Mouse (Mus musculus) liver, embryonic 14.5 days (tissue): Measurements from ENCODE around the gene Odf3l1. TPM values are rescaled to one million over a fixed set of nuclear protein-coding genes. Genes with fewer than 3 reads are reported as not detected.

Experiments
- ATAC-seq: fragments of 200-750 bp; cut with Nextera tagmentation; 2 replicates; pipeline ENCODE4 v1.8.0; 2017; ENCODE audit warnings: moderate number of reproducible peaks, mild to moderate bottlenecking, moderate library complexity; ENCODE audit not compliant: insufficient read depth
- DNase-seq, 3 experiments: peaks; one replicate each; pipeline ENCODE4 v3.0.0-alpha.2; 2012 to 2013; ENCODE audit warnings: low read depth in 3 of 3, low spot score in 3 of 3
- H3K27ac ChIP-seq: fragments of 300-500 bp; sonication (generic); 2 replicates; pipeline ENCODE4 v1.5.1; 2014; ENCODE audit warnings: moderate library complexity, mild to moderate bottlenecking, control low read depth, inconsistent platforms
- H3K27me3 ChIP-seq: fragments of 300-500 bp; sonication (generic); 2 replicates; pipeline ENCODE4 v1.6.1; 2014; ENCODE audit warnings: mild to moderate bottlenecking, low read length, moderate library complexity; ENCODE audit not compliant: control insufficient read depth, insufficient read depth
- H3K36me3 ChIP-seq: fragments of 300-500 bp; sonication (generic); replicated peaks from 2 replicates; pipeline ENCODE4 v1.6.1; 2014; ENCODE audit warnings: low read depth; ENCODE audit not compliant: control insufficient read depth, insufficient read depth
- H3K4me1 ChIP-seq, 2 experiments: fragments of 200-500 bp in 1 of 2; fragments of 300-500 bp in 1 of 2; sonication (generic) in 1 of 2; replicated peaks; 2 replicates each; pipeline ENCODE4 v1.6.1; 2012 to 2014; ENCODE audit warnings: antibody characterized with exemption in 1 of 2, inconsistent platforms in 1 of 2, low read length in 1 of 2; ENCODE audit not compliant: control insufficient read depth in 2 of 2, insufficient read depth in 2 of 2
- H3K4me2 ChIP-seq: fragments of 300-500 bp; sonication (generic); 2 replicates; pipeline ENCODE4 v1.6.1; 2014; ENCODE audit warnings: low read depth, mild to moderate bottlenecking, control low read depth, moderate library complexity
- H3K4me3 ChIP-seq, 2 experiments: fragments of 200-500 bp in 1 of 2; fragments of 300-500 bp in 1 of 2; sonication (generic) in 1 of 2; 2 replicates each; pipeline ENCODE4 v1.5.1; 2012 to 2014; ENCODE audit warnings: low read depth in 2 of 2, low read length in 2 of 2, mild to moderate bottlenecking in 2 of 2, control low read depth in 1 of 2, inconsistent platforms in 1 of 2, moderate library complexity in 1 of 2; ENCODE audit not compliant: insufficient read depth in 1 of 2
- H3K9ac ChIP-seq: fragments of 300-500 bp; sonication (generic); replicated peaks from 2 replicates; pipeline ENCODE4 v1.6.1; 2014; ENCODE audit warnings: mild to moderate bottlenecking, control low read depth, moderate library complexity
- H3K9me3 ChIP-seq: fragments of 300-500 bp; sonication (generic); 2 replicates; pipeline ENCODE4 v1.6.1; 2016; ENCODE audit warnings: low read length, mixed read lengths; ENCODE audit not compliant: control insufficient read depth
- CTCF ChIP-seq: IDR thresholded peaks from 2 replicates; pipeline ENCODE4 v1.5.1; 2016; ENCODE audit warnings: antibody characterized with exemption, low read depth, control low read depth
- EP300 ChIP-seq: IDR thresholded peaks from 2 replicates; pipeline ENCODE4 v1.6.1; 2016; ENCODE audit warnings: antibody characterized with exemption, low read depth
- WGBS: fragments of 180-500 bp; shearing (Covaris S2); extraction: QIAGEN DNeasy Blood & Tissue Kit; methylation state at CpG from one replicate; pipeline ENCODE4 v1.1.7; 2014; ENCODE audit not compliant: insufficient replicate concordance; 5-methylcytosine and 5-hydroxymethylcytosine counted together
- polyA plus RNA-seq, 2 experiments: library from polyadenylated mRNA; depleted of rRNA in 1 of 2; stranded (reverse) in 1 of 2; unstranded in 1 of 2; fragments of >200 nt; fragmentation: Nextera tagmentation in 1 of 2; extraction: Ambion mirVana in 1 of 2; gene quantifications; 2 replicates each; pipeline versions ENCODE4 v1.2.1 to v1.2.3; 2012 to 2014

Odf3l1 gene
- polyA plus RNA-seq, 2 experiments, result not detected

GRCm38 (mm10) chr9:56876784-56877183 is 12.3 kb upstream of the Odf3l1 start:
- DNase-seq (no peak), ATAC-seq (no peak)
- 52% methylated on average over 9 of the region's 9 CpGs for WGBS
- Histone ChIP-seq H3K4me2 (no peak overlapping the region), H3K27me3 (no peaks in the 10 kb centered on the region), H3K4me3 (no peak overlapping the region), H3K9me3 (no peaks in the 10 kb centered on the region), H3K9ac (no peak overlapping the region), H3K27ac (no peak overlapping the region), H3K36me3 (no peaks in the 10 kb centered on the region), H3K4me1 (no peaks in the 10 kb centered on the region)
- TF ChIP-seq EP300, result no peak
- TF ChIP-seq CTCF, result no peak

GRCm38 (mm10) chr9:56873097-56873496 is 8.6 kb upstream of the Odf3l1 start:
- TF ChIP-seq CTCF (no peak), EP300 (no peak)
- H3K4me3 ChIP-seq, result no peak overlapping the region
- no peak for DNase-seq
- no peaks in the 10 kb centered on the region for H3K27me3 ChIP-seq
- H3K36me3 ChIP-seq, result no peaks in the 10 kb centered on the region
- no peak overlapping the region for H3K9ac ChIP-seq
- no peak overlapping the region for H3K27ac ChIP-seq
- WGBS, result 42% methylated on average over 1 of the region's 1 CpGs
- ATAC-seq, result no peak
- H3K4me2 ChIP-seq, result no peak overlapping the region
- no peaks in the 10 kb centered on the region for H3K4me1 ChIP-seq
- H3K9me3 ChIP-seq, result no peaks in the 10 kb centered on the region

GRCm38 (mm10) chr9:56872105-56872903 is 7.8 kb upstream of the Odf3l1 start:
- DNase-seq, result no peak
- TF ChIP-seq EP300, result no peak
- no peak for TF ChIP-seq CTCF

GRCm38 (mm10) chr9:56871191-56871590 is 6.7 kb upstream of the Odf3l1 start:
- no peaks in the 10 kb centered on the region for H3K4me1 ChIP-seq
- H3K4me2 ChIP-seq, result no peak overlapping the region
- DNase-seq (no peak), ATAC-seq (no peak)
- H3K36me3 ChIP-seq, result no peaks in the 10 kb centered on the region
- no peak overlapping the region for H3K27ac ChIP-seq
- TF ChIP-seq CTCF (no peak), EP300 (no peak)
- H3K4me3 ChIP-seq, result no peak overlapping the region
- 22% methylated on average over 5 of the region's 5 CpGs for WGBS
- H3K9me3 ChIP-seq, result no peaks in the 10 kb centered on the region
- no peak overlapping the region for H3K9ac ChIP-seq
- H3K27me3 ChIP-seq, result no peaks in the 10 kb centered on the region

More at GRCm38 (mm10) chr9:56872105-56872903, 7.8 kb upstream of the Odf3l1 start:
- Histone ChIP-seq H3K4me2 (no peak overlapping the region), H3K27me3 (no peaks in the 10 kb centered on the region), H3K4me1 (no peaks in the 10 kb centered on the region), H3K9ac (no peak overlapping the region), H3K36me3 (no peaks in the 10 kb centered on the region), H3K9me3 (no peaks in the 10 kb centered on the region), H3K27ac (no peak overlapping the region), H3K4me3 (no peak overlapping the region)
- no peak for ATAC-seq
- 63% methylated on average over 5 of the region's 5 CpGs for WGBS

GRCm38 (mm10) chr9:56870778-56871177 is 6.3 kb upstream of the Odf3l1 start:
- 29% methylated on average over 10 of the region's 10 CpGs for WGBS
- Histone ChIP-seq H3K27ac (no peak overlapping the region), H3K4me3 (no peak overlapping the region), H3K9ac (no peak overlapping the region), H3K9me3 (no peaks in the 10 kb centered on the region), H3K4me2 (no peak overlapping the region), H3K27me3 (no peaks in the 10 kb centered on the region), H3K36me3 (no peaks in the 10 kb centered on the region), H3K4me1 (no peaks in the 10 kb centered on the region)
- TF ChIP-seq EP300 (no peak), CTCF (no peak)
- no peak for ATAC-seq
- DNase-seq, result no peak
